Mouse (Mus musculus): ENCODE measurements around the gene Itpr2.

Gene Itpr2

GRCm38 (mm10) chr6:146313396-146313795 is 188.6 kb downstream of the Itpr2 start:
- DNase-seq (ENCODE audit: extremely low spot score): no peak

DNA sequence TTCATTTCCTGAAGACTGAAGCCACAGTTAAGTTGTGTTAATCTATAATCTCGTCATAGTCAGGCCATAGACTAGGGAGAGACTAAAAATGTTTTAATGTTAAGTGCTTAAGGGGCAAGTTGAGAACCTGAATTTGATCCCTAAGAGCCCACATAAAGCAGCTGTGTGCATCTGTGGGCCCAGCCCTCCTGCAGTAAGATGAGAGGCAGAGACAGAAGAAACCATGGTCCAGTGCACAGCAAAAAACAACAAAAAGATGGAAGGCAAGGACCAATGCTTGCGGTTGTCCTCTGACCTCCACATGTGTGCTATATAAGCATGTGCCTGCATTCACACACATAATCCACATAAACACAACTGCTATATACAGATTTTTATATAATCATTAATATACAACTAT is 191.8 kb downstream of the Itpr2 start:
- DNase-seq (ENCODE audit: extremely low spot score): no peak

- DNase-seq (ENCODE audit: extremely low spot score): no peak
Observed at GRCm38 (mm10) chr6:146309335-146309734, 192.7 kb downstream of the Itpr2 start.

DNA sequence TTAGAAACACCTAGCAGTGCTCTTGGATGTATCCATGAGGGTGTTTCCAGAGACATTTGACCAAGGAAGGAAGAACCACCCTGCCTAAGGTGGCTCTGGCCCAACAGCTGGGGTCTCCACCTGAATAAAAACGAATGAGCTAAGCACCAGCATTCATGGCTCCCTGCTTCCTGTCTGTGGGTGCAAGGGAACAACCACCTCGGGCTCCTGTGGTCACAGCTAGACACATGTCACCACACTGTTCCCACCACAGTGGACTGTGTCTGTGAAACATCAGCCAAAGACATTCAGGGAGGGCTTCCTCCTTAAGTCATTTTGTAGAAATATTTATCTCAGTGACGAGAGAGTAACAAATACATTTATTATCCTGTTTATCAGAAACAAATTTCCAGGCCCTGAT is 196.0 kb downstream of the Itpr2 start:
- no peak for DNase-seq (ENCODE audit: extremely low spot score)

GRCm38 (mm10) chr6:146304088-146304487 is 197.9 kb downstream of the Itpr2 start:
- no peak for DNase-seq (ENCODE audit: extremely low spot score)

DNA sequence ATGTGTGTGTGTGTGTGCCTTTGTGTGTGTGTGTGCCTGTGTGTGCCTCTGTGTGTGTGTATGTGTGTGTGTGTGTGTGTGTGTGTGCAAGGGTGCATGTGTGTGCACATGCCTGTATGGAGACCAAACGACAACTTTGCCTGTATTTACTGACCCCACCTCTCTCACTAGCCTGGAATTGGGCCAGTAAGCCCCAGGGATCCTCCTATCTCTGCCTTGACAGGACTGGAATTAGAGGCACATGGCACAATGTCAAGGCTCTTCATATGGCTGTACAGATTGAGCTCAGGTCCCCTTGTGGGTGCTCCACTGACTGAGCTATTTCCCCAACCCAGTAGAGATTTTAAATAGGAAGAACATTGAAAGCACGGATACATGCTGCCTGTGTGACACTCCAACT is 198.7 kb downstream of the Itpr2 start:
- DNase-seq (ENCODE audit: extremely low spot score): no peak

DNA sequence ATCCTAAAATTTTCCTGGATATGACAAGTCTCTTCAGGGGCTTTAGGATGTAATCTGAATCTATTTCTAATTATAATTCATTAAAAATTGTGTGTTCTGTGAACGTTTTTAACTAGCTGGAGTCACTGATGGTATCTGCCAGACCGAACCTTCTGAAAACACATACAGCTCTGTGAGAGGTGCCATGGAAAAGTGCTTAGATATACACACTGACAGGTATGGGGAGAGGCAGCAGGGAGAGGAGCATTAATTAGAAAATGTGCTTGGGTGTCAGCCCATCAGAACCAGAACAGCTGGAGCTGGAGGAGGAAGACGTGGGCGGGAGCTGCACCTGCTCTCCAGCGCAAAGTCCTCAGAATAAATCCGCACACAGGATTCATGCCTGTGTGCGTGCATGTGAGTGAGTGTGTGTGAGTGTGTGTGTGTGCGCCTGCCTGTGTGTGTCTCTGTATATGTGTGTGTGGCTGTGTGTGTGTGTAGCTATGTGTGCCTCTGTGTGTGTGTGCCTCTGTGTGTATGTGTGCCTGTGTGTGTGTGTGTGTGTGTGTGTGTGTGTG is 199.4 kb downstream of the Itpr2 start:
- DNase-seq (ENCODE audit: extremely low spot score): no peak

DNA sequence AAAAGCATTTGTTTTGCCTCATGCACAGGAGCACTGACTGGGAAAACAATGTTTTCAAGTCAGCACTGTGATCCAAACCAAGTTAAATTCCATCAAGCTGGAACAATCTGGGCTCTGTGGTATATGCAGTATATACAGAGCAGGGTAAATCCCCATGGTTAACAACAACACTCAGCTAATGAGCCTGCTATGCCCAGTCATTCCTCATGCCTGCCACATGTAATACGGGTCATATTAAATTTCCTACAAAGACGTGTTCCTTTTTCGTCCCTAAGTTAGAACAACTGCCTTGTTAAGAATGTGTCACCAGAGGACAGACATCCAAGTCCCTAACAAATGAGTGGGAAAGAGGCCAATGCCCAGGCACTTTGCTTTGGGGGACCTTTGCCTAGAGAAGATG is 199.9 kb downstream of the Itpr2 start:
- DNase-seq (ENCODE audit: extremely low spot score): no peak

DNA sequence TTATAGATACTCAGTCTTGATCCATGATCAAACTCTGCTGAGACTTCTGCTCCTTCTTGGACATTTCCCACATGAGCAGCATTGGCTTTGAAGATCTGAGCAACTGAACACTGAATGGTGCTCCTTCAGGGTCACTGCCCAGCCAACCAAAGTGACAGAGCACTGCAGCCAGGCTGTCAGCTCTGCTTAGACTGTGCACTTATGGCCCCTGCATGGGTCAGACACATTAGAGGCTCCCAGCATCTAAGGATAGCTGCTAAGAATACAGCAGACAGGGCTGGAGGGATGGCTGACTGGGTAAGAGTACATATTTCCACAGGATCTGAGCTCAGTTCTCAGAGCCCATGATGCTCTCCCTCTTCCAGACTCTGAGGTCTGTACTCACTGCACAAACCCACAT is 201.1 kb downstream of the Itpr2 start:
- no peak for DNase-seq (ENCODE audit: extremely low spot score)

- peak; percentile 12 for DNase-seq (ENCODE audit: extremely low spot score)
Observed at GRCm38 (mm10) chr6:146298712-146299111, 203.3 kb downstream of the Itpr2 start.

GRCm38 (mm10) chr6:146291036-146291435 is 211.0 kb downstream of the Itpr2 start:
- DNase-seq (ENCODE audit: extremely low spot score): no peak

GRCm38 (mm10) chr6:146289801-146290200 is 212.2 kb downstream of the Itpr2 start:
- DNase-seq (ENCODE audit: extremely low spot score): no peak

DNA sequence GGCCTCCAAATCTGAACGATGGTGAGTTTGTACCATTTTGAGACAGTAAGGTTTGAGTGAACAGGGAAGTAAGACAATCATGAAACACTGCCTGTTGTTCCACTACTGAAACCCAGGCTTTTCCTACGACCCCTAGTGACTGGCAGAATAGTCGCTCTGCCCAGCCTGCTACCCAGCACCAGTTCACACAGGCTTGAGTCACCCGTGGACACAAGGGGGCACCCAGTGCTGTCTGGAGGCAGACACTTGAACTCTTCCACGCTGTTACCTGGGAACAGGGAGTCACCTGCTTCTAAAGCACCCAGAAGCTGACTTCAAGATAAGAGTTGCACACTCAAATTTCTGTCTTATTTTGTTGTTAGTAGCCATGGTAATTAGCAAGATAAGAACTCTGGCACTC is 213.8 kb downstream of the Itpr2 start:
- DNase-seq (ENCODE audit: extremely low spot score): no peak

GRCm38 (mm10) chr6:146284921-146285565 is 217.0 kb downstream of the Itpr2 start:
- DNase-seq (ENCODE audit: extremely low spot score): no peak

GRCm38 (mm10) chr6:146283981-146284380 is 218.0 kb downstream of the Itpr2 start:
- DNase-seq (ENCODE audit: extremely low spot score): no peak

- DNase-seq (ENCODE audit: extremely low spot score): no peak
Observed at GRCm38 (mm10) chr6:146282061-146282659, 219.9 kb downstream of the Itpr2 start.

GRCm38 (mm10) chr6:146281176-146281899 is 220.7 kb downstream of the Itpr2 start:
- DNase-seq (ENCODE audit: extremely low spot score): no peak

DNA sequence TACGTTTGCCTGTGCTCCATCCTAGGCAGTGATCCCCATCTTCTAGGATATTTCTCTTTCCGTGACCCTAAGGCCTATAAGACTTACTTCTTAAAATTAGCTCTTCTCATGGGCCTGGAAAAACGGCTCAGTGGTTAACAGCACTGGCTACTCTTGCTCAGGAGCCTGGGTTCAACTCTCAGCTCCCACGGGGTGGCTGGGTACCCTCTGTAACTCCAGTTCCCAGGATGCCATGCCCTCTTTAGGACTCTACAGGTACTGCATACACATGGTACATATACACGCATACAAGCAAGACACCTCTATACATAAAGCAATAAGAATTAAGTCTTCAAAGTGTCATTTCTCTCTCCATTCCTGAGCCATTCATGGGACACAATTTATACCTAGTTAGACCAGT is 228.8 kb downstream of the Itpr2 start:
- no peak for DNase-seq (ENCODE audit: extremely low spot score)

DNA sequence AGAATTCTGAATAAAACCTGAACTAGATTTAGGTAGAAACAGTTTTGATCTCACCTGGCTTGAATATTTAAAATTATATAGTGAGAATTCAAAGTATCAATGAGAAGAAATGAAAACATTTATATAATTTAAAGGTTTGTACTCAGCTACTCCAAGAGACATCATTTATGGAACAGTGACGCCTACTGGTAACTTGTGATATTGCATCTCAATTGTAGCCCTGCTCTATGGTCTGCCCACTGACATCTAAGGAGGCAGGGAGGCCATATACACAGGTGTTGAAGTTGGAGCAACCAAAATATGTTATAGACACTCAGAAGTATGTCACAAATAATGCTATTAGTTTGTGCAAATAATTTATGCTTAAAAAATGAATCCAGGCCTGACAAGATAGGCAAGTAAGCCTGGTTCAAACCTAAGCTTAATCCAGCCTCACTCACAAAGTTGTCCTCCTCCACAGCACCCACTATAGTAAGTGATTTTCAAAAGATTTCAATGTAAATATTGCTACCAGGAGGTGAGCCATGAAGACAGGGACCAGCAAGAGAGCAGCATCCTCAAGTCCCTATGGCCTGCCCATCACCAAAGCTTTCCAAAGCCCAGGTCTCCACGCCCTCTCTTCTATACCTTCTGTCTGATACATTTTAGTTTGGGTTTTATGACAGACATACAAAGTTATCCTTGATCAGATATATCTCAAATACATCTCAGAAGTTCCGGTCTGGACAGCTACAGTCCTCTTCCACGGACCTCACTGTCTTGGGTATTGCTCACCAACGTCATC is 229.6 kb downstream of the Itpr2 start:
- DNase-seq (ENCODE audit: extremely low spot score): peak; percentile 61

- no peak for DNase-seq (ENCODE audit: extremely low spot score)
Observed at GRCm38 (mm10) chr6:146270776-146271533, 231.1 kb downstream of the Itpr2 start.

- no peak for DNase-seq (ENCODE audit: extremely low spot score)
Observed at GRCm38 (mm10) chr6:146270162-146270561, 231.9 kb downstream of the Itpr2 start.

Data from embryo, embryonic 9.5 days (tissue).